Mouse (Mus musculus) 3134 (cell line): ENCODE results near the gene Car10.

Source experiments
- DNase-seq: peaks from one replicate; pipeline ENCODE4 v3.0.0-alpha.2; 2011; ENCODE audit warnings: low spot score; ENCODE audit not compliant: insufficient read length; ENCODE audit errors: extremely low read depth

The Car10 gene

GRCm38 (mm10) chr11:93487913-93488604 lies 390.2 kb downstream of the Car10 start:
- no peak for DNase-seq

GRCm38 (mm10) chr11:93490211-93490820 lies 392.5 kb downstream of the Car10 start:
- DNase-seq, result no peak

- DNase-seq, result no peak
Observed at GRCm38 (mm10) chr11:93497896-93498295, 400.1 kb downstream of the Car10 start.

- no peak for DNase-seq
Observed at GRCm38 (mm10) chr11:93500442-93500841, 402.6 kb downstream of the Car10 start.

GRCm38 (mm10) chr11:93501671-93502070 lies 403.8 kb downstream of the Car10 start:
- no peak for DNase-seq

GRCm38 (mm10) chr11:93502864-93503263 lies 405.0 kb downstream of the Car10 start:
- DNase-seq, result no peak

GRCm38 (mm10) chr11:93503469-93503868 lies 405.6 kb downstream of the Car10 start:
- DNase-seq, result no peak

GRCm38 (mm10) chr11:93509527-93510235 lies 411.9 kb downstream of the Car10 start:
- no peak for DNase-seq

GRCm38 (mm10) chr11:93512843-93513242 lies 415.0 kb downstream of the Car10 start:
- DNase-seq, result no peak

GRCm38 (mm10) chr11:93514396-93514795 lies 416.6 kb downstream of the Car10 start:
- no peak for DNase-seq

GRCm38 (mm10) chr11:93515566-93515965 lies 417.7 kb downstream of the Car10 start:
- no peak for DNase-seq

GRCm38 (mm10) chr11:93516216-93516615 lies 418.4 kb downstream of the Car10 start:
- DNase-seq, result no peak

- DNase-seq, result no peak
Observed at GRCm38 (mm10) chr11:93516946-93517345, 419.1 kb downstream of the Car10 start.

GRCm38 (mm10) chr11:93522501-93522900 lies 424.7 kb downstream of the Car10 start:
- no peak for DNase-seq

GRCm38 (mm10) chr11:93525921-93526320 lies 428.1 kb downstream of the Car10 start:
- no peak for DNase-seq

- DNase-seq, result peak; percentile 3
Observed at GRCm38 (mm10) chr11:93531029-93531680, 433.3 kb downstream of the Car10 start.

- DNase-seq, result no peak
Observed at GRCm38 (mm10) chr11:93536244-93536643, 438.4 kb downstream of the Car10 start.

GRCm38 (mm10) chr11:93548904-93549303 lies 451.1 kb downstream of the Car10 start:
- DNase-seq, result no peak

GRCm38 (mm10) chr11:93550908-93551307 lies 453.1 kb downstream of the Car10 start:
- no peak for DNase-seq

GRCm38 (mm10) chr11:93559118-93559517 lies 461.3 kb downstream of the Car10 start:
- DNase-seq, result no peak

GRCm38 (mm10) chr11:93560570-93560969 lies 462.7 kb downstream of the Car10 start:
- no peak for DNase-seq
